Mouse (Mus musculus): ENCODE measurements around the gene 4930452B06Rik.

DNA sequence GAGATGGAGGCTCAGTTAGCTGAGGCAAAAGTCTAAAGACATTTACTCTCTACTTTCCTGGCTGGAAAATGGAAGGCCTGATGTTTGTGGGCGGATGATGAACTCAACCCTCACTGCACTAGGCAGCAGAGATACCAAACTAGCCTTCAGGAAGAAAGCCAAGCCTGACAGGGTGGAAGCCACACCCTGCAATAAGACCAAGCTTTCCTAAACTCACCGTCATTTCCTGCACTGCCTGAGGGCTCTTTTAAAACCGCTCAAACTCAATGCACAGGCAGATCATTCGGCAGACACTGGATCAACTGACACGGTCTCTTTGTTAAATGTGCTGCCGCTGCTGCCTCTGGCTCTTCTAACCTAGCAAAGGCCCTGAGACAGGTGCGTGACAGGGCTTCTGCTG lies 50.4 kb downstream of the 4930452B06Rik start:
- TF ChIP-seq CTCF (IDR thresholded peaks at IDR 0.05; ENCODE audit: low read depth, low read length) (no peak), POLR2A (IDR thresholded peaks at IDR 0.05; ENCODE audit: extremely low read depth, insufficient read depth, low read length) (no peak)
